Mouse (Mus musculus): ENCODE measurements around the gene Lyzl4. TPM values are rescaled to one million over a fixed set of nuclear protein-coding genes. Genes with fewer than 3 reads are reported as not detected.

The Lyzl4 gene
- total RNA-seq (2021), result not detected
- long read RNA-seq, experiment 1, result 0 reads
- long read RNA-seq, experiment 2, result 0 reads

DNA sequence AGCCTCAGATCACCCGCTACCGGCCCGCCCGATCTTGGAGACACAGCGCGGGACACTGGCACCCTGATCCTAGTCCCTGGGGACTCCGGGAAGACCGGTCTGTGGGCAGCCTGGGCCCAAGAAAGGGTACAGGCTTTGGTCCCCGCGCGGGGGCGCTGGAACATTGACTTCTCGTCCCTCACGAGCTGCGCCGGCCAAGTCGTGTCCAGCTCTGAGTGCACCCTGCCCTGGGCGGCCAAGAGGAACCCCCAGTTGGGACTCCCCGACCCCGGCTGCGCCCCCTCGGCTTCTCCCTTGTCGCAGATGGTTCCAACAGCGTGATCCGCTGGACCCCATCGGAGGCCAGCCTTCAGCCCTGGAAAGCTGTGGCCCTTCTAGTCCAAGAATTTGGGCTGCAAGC, at the start of gene Lyzl4:
Gene Lyzl4 (minus strand): TSS at position 96 of the 400 bp plus-strand sequence.
- DNase-seq, result peak; percentile 68

- no peak for DNase-seq
Observed at GRCm38 (mm10) chr9:121690734-121691133, 48.8 kb upstream of the Lyzl4 start.

GRCm38 (mm10) chr9:121690200-121690651, 48.3 kb upstream of the Lyzl4 start:
- DNase-seq, result no peak

DNA sequence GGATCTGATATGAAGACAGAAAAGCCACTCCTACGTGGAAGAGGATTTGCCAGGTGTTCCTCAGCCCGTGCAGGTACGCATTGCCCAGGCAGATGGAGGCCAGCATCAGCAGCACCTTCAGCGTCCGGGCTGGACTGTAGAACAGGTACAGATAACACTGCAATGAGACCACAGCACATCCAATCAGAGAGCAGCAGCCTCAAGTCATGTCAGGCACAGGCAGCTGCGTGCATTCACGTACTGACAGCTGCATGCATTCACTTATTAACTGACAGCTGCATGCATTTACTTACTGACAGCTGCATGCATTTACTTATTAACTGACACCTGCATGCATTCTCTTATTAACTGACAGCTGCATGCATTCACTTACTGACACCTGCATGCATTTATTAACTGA, 42.8 kb upstream of the Lyzl4 start:
- no peak for DNase-seq

DNA sequence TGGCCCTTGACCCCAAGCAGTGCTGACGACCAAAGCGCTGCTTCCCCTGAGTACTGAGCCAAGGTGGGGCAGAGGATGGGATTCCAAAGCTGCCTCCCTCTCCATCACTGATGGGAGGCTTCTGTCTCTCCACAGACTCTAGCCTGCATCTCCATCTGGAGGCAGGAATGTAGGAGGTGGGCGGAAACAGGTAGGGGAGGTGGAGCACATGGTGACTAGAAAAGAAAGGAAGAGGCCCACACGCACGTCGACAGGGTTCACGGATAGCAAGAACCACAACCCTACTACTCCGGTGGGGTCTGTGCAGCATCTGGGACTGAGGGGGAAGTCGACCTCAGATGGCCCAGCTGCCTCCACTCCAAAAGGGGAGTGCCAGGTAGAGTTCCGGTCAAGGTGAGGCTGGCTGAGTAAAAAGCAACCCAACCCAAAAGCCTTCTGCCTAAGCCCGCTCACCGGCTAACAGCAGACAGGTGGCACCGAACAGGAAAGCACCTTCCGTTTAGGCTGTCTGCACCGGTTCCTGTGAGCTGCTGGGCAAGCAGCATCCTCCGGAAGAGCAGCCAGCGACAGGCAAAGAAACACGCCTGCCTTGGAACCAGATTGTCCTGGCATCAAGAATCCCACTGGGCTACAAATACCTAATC, 40.3 kb upstream of the Lyzl4 start:
- no peak for DNase-seq

- DNase-seq, result no peak
Observed at GRCm38 (mm10) chr9:121681191-121681590, 39.3 kb upstream of the Lyzl4 start.

- peak; percentile 53 for DNase-seq
Observed at GRCm38 (mm10) chr9:121679549-121679948, 37.7 kb upstream of the Lyzl4 start.

DNA sequence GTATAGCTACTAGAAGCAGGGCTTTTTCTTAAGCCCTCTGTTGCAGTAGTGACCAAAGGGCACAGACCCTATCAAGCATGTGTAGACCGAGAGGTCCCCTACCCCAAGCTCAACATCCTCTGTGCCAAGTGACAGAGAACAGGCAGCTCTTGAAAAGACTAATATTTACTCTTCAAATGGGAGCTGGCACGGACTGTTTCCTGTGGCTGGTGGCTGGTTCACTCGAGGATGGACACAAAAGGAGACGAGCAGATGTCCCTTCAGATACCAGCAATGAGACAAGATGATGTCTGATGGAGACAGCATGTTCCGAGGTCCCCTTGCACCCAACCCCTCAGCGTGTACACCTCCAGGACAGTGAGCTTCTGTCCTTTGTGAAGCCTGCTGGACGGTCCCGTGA, 35.6 kb upstream of the Lyzl4 start:
- no peak for DNase-seq

DNA sequence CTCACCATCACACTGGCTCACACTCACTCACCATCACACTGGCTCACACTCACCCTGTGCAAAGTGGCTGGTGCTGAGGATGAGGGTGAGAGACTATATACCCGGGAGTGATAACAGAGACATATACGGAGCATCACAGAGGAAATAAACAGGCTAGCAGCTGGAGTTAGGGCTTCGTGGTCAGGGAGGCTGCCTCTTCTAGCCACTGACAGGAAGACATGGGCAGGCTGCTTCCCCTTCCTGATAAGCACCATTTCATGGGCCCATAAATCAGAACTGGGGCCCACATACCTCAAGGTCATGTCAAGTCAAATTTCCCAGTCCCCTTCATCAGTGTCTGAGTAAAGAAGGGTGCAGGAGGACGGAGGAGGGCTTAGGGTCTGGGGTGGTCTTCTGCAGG, 35.2 kb upstream of the Lyzl4 start:
- no peak for DNase-seq

DNA sequence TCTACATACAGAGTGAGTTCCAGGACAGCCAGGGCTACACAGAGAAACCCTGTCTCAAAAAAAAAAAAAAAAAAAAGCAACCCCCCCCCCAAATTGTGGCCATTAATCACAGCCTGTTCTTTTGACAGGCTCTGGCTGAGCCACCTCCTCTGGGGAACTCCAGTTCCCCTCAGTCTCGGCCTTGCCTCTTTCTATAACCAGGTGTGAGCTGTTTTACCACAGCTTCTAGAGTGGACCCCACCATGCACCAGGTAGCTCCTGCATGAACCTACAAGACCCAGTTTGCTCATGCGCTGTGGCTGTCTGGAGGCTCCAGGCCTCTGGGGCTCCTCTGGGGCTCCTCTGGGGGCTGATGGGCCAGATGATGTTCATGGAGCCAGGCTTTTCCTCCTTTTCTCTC, 33.7 kb upstream of the Lyzl4 start:
- DNase-seq, result no peak

- no peak for DNase-seq
Observed at GRCm38 (mm10) chr9:121675011-121675410, 33.1 kb upstream of the Lyzl4 start.

DNA sequence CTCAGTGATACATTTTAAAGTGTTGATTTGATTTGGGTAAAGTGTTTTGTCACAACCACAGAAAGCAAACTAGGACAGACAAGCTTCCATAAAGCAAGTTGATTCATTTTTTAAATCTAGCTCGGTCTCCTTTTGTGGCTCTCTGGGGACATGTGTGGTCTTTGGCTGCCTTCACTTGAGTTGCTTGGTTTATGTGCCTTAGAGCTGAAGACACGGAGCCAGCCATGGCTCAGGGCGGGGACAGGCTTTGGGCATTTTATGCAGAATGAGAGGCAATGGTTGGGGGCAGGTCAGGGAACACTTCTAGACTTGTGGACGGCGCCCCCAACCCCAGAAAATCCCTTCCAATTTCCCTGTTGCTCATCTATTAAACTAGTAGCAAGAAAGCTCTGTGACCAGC, 31.8 kb upstream of the Lyzl4 start:
- DNase-seq, result no peak

DNA sequence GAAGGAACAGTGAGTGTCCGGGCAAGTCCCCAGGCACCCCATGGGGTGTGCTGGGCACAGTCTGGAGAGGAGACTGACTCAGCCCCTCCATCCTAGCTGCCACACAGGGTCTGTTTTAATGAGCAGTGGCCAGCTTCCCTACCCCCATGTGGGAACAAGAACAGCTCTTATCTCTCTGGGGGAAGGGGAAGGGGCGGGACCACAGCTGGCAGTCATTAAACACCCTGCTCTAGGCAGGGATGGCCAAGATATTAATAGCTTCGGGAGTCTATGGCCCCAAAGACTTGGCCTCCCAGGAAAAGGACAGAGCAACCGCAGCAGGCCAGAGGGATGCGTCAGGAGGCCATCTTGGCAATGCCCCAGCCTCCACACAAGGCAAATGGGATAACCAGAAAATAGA, 30.4 kb upstream of the Lyzl4 start:
- DNase-seq, result peak; percentile 70

DNA sequence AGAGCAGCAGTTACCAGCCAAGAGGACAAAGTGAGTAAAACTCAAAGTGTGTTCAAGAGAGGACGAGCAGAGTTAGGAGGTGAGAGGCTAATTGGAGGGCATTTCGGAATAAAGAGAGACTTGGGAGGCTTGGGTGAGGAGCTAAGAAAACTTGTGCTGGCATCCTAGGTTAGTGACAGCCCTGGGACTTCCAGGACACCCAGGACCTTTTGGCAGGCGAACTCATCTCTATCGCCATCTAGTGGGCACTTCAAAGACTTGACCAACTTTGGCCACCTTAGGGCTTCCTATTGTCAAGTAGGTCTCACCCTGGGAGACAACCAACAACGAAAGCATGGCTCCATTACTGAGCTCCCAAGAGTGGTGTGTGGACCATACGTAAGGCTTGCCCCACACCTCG, 29.4 kb upstream of the Lyzl4 start:
- no peak for DNase-seq

DNA sequence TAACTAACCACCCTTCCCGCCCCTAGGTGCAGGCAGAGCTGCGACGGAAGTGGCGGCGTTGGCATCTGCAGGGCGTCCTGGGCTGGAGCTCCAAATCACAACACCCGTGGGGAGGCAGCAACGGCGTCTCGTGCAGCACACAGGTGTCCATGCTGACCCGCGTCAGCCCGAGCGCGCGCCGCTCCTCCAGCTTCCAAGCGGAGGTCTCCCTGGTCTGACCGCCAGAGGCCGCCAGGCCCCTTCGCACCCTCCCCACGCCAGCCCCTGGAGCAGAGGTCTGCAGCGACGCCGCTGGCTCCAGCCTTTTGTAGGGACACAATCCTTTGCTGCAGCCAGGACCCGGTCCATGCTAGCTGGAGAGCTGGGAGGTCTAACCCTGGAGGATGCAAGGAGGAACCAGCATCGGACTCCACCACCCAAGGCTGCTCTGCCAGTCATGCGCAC, 27.5 kb upstream of the Lyzl4 start:
- DNase-seq, result peak; percentile 58

- DNase-seq, result no peak
Observed at GRCm38 (mm10) chr9:121667822-121668221, 25.9 kb upstream of the Lyzl4 start.

DNA sequence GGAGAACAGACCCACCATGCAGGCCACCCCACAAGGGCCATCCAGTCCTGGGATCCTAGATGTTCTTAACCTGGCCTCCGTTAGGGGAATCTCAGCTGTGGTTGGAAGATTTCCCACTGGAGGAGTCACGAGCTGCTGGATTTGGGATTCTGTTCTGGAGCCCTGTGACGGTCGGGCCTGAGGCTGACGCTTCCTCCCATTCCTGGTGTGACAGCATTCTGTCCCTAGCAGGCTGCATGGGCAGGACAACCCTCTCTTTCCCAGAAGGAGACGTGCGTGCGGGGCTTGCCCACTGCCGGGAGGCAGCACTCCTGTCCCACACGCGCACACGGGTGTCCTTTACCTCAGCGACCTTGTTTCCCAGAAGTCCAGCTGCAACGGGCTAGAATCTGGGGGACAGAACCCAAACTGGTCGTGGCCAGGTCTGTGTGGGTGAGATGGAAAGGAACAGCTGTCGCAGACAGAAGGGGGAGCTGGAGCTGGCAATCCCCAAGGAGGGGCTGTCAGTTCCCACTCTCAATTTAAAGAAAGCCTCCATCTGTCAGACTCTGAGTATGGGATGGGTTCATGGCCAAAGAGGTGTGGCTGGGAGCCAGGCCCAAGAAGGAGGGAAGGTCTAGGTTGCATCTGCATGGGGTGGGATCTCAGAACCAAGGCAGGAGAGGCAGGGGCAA, 25.2 kb upstream of the Lyzl4 start:
- no peak for DNase-seq

GRCm38 (mm10) chr9:121664104-121664503, 22.2 kb upstream of the Lyzl4 start:
- no peak for DNase-seq

- DNase-seq, result no peak
Observed at GRCm38 (mm10) chr9:121663467-121663866, 21.6 kb upstream of the Lyzl4 start.

GRCm38 (mm10) chr9:121659791-121660190, 17.9 kb upstream of the Lyzl4 start:
- no peak for DNase-seq

- no peak for DNase-seq
Observed at GRCm38 (mm10) chr9:121658248-121658647, 16.4 kb upstream of the Lyzl4 start.

- DNase-seq, result no peak
Observed at GRCm38 (mm10) chr9:121657143-121657542, 15.2 kb upstream of the Lyzl4 start.

- no peak for DNase-seq
Observed at GRCm38 (mm10) chr9:121656322-121656721, 14.4 kb upstream of the Lyzl4 start.

DNA sequence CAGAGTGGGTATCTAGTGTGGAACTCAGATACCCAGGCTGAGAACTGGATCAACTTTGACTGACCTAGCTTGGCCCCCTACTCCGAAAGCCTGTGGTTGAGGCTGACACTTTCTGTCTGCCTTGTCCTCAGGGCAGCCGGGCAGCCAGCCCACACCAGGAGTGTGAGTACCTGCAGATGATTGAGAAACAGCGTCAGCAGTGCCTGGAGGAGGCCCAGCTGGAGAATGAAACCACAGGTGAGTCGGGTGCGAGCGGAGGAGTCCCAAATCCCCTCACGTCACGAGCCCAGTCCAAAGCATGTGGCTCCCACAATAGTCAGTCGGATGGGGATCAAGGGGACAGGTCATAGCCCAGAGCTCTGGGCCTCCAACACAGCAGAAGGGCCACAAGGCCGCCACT, 11.8 kb upstream of the Lyzl4 start:
- DNase-seq, result no peak
